Mouse (Mus musculus) ES-E14 (cell line): Measurements from ENCODE around the gene Cdyl. TPM values are rescaled to one million over a fixed set of nuclear protein-coding genes. Genes with fewer than 3 reads are reported as not detected.

Experiments used
- DNase-seq: peaks from one replicate; pipeline ENCODE4 v3.0.0-alpha.2; 2013; ENCODE audit warnings: low read depth, low spot score
- H3K27ac ChIP-seq: 2 replicates; pipeline ENCODE4 v1.5.1; 2012; ENCODE audit warnings: low read depth, mild to moderate bottlenecking, low read length, moderate library complexity, mixed read lengths; ENCODE audit not compliant: poor library complexity, insufficient read depth, severe bottlenecking
- H3K36me3 ChIP-seq: 2 replicates; pipeline ENCODE4 v1.6.1; 2012; ENCODE audit warnings: mild to moderate bottlenecking, low read length, moderate library complexity, mixed read lengths; ENCODE audit not compliant: control insufficient read depth, poor library complexity, insufficient read depth, severe bottlenecking
- H3K4me1 ChIP-seq, 2 experiments: fragments of 150-350 bp in 1 of 2; sonication (generic) in 1 of 2; 2 replicates each; pipeline ENCODE4 v1.6.1; 2012; ENCODE audit warnings: low read length in 2 of 2, mild to moderate bottlenecking in 1 of 2, mixed read lengths in 1 of 2; ENCODE audit not compliant: control insufficient read depth in 2 of 2, insufficient read depth in 2 of 2, poor library complexity in 1 of 2
- H3K4me3 ChIP-seq, 2 experiments: fragments of 150-350 bp in 1 of 2; sonication (generic) in 1 of 2; 2 replicates each; pipeline ENCODE4 v1.5.1; 2012; ENCODE audit warnings: low read length in 2 of 2, low read depth in 1 of 2, mild to moderate bottlenecking in 1 of 2, mixed read lengths in 1 of 2; ENCODE audit not compliant: insufficient read depth in 1 of 2, poor library complexity in 1 of 2, severe bottlenecking in 1 of 2
- H3K9ac ChIP-seq: 2 replicates; pipeline ENCODE4 v1.6.1; 2012; ENCODE audit warnings: low read depth, mild to moderate bottlenecking, low read length, mixed read lengths; ENCODE audit not compliant: poor library complexity, insufficient read depth, severe bottlenecking
- H3K9me3 ChIP-seq: fragments of 150-350 bp; sonication (generic); 2 replicates; pipeline ENCODE4 v1.6.1; 2012; ENCODE audit warnings: low read depth, mild to moderate bottlenecking, low read length; ENCODE audit not compliant: control insufficient read depth, insufficient read depth
- CHD2 ChIP-seq: IDR thresholded peaks from 2 replicates; pipeline ENCODE4 v1.6.1; 2014; ENCODE audit warnings: mild to moderate bottlenecking, low read depth, low read length, inconsistent platforms
- HCFC1 ChIP-seq: IDR thresholded peaks from 2 replicates; pipeline ENCODE4 v1.6.1; 2012; ENCODE audit warnings: low read length, inconsistent platforms, borderline replicate concordance; ENCODE audit not compliant: insufficient read depth
- MAFK ChIP-seq: IDR thresholded peaks from 2 replicates; pipeline ENCODE4 v1.6.1; 2014; ENCODE audit warnings: mild to moderate bottlenecking, low read depth, low read length, inconsistent platforms; ENCODE audit not compliant: insufficient read depth
- ZC3H11A ChIP-seq: IDR thresholded peaks from 2 replicates; pipeline ENCODE4 v1.6.1; 2012; ENCODE audit warnings: low read depth, mild to moderate bottlenecking, inconsistent platforms, low read length, borderline replicate concordance
- ZNF384 ChIP-seq: IDR thresholded peaks from 2 replicates; pipeline ENCODE4 v1.6.1; 2012; ENCODE audit warnings: low read depth, low read length, inconsistent platforms
- in situ Hi-C, 2 experiments: fragments of 600-800 bp; cut with MboI; formaldehyde crosslinking; loops; one replicate each; pipeline ENCODE4 v1.15.1; 2025; ENCODE audit warnings: low sequenced_read_pairs in 2 of 2, inconsistent platforms in 1 of 2; ENCODE audit not compliant: unreplicated experiment in 2 of 2
- total RNA-seq: library from RNA; depleted of rRNA; stranded (reverse); fragments of 300-350 nt; gene quantifications from 2 replicates; pipeline ENCODE4 v1.2.3, GENCODE M21; 2012

Cdyl gene
- total RNA-seq, 1 experiment, result 20.3 TPM

- in situ Hi-C loops, result no loop called here
- no peak overlapping the region for H3K27ac ChIP-seq
- TF ChIP-seq CHD2 (no peak), HCFC1 (no peak), MAFK (no peak), ZNF384 (no peak), ZC3H11A (no peak)
- H3K4me1 ChIP-seq, result peaks cover 0 to 12% of the 10 kb centered on the region in 2 experiments; a peak in 2 of 4 replicates
- no peak for DNase-seq
- H3K4me3 ChIP-seq, result no peak overlapping the region
- H3K36me3 ChIP-seq, result no peaks in the 10 kb centered on the region; the same call in 1 of the 2 replicates
- H3K9ac ChIP-seq, result no peak overlapping the region
- H3K9me3 ChIP-seq, result no peaks in the 10 kb centered on the region
Observed at GRCm38 (mm10) chr13:35785330-35785939, 125.8 kb downstream of the Cdyl start.

- Histone ChIP-seq H3K36me3 (no peaks in the 10 kb centered on the region; the same call in 1 of the 2 replicates), H3K4me1 (peaks cover 0 to 12% of the 10 kb centered on the region in 2 experiments; a peak in 2 of 4 replicates), H3K4me3 (no peak overlapping the region), H3K9me3 (no peaks in the 10 kb centered on the region), H3K27ac (no peak overlapping the region), H3K9ac (no peak overlapping the region)
- in situ Hi-C loops, result no loop called here
- no peak for DNase-seq
- TF ChIP-seq ZNF384 (no peak), HCFC1 (no peak), ZC3H11A (no peak), MAFK (no peak), CHD2 (no peak)
Observed at GRCm38 (mm10) chr13:35786726-35787399, 127.2 kb downstream of the Cdyl start.

GRCm38 (mm10) chr13:35789577-35789976 is 129.9 kb downstream of the Cdyl start:
- Histone ChIP-seq H3K27ac (no peak overlapping the region), H3K4me3 (no peak overlapping the region), H3K36me3 (no peaks in the 10 kb centered on the region; the same call in 1 of the 2 replicates), H3K9ac (no peak overlapping the region), H3K4me1 (peaks cover 0 to 13% of the 10 kb centered on the region in 2 experiments; a peak in 2 of 4 replicates), H3K9me3 (no peaks in the 10 kb centered on the region)
- TF ChIP-seq HCFC1 (no peak), CHD2 (no peak), ZNF384 (no peak), ZC3H11A (no peak), MAFK (no peak)
- no peak for DNase-seq
- in situ Hi-C loops, result no loop called here

- H3K9ac ChIP-seq, result no peak overlapping the region
- no peaks in the 10 kb centered on the region; the same call in 1 of the 2 replicates for H3K36me3 ChIP-seq
- no peak overlapping the region for H3K4me3 ChIP-seq
- H3K27ac ChIP-seq, result no peak overlapping the region
- in situ Hi-C loops, result no loop called here
- H3K9me3 ChIP-seq, result no peaks in the 10 kb centered on the region
- peaks cover 0 to 16% of the 10 kb centered on the region in 2 experiments; a peak in 2 of 4 replicates for H3K4me1 ChIP-seq
- no peak for DNase-seq
- no peak for TF ChIP-seq HCFC1
- TF ChIP-seq CHD2, result no peak
- TF ChIP-seq ZNF384, result no peak
- no peak for TF ChIP-seq MAFK
- TF ChIP-seq ZC3H11A, result no peak
Observed at GRCm38 (mm10) chr13:35790431-35790830, 130.8 kb downstream of the Cdyl start.
